Mouse (Mus musculus): Measurements from ENCODE around the gene Mindy1. TPM values are rescaled to one million over a fixed set of nuclear protein-coding genes. Genes with fewer than 3 reads are reported as not detected.

The Mindy1 gene
- polyA plus RNA-seq, 1 experiment from 2014 or later = 38.8 TPM

GRCm38 (mm10) chr3:95310968-95311882 is 30.1 kb downstream of the Mindy1 start:
- Histone ChIP-seq H3K36me3 (ENCODE audit: control insufficient read depth, insufficient read depth, low read length) (no peaks in the 10 kb centered on the region), H3K9me3 (ENCODE audit: control insufficient read depth, low read length) (no peaks in the 10 kb centered on the region), H3K4me3 (ENCODE audit: low read depth, low read length) (no peak overlapping the region), H3K4me1 (ENCODE audit: control insufficient read depth, insufficient read depth, low read length) (peaks cover 6% of the 10 kb centered on the region), H3K27ac (ENCODE audit: low read depth, low read length) (no peak overlapping the region), H3K4me2 (no peak overlapping the region), H3K27me3 (ENCODE audit: control insufficient read depth, insufficient read depth, low read length) (no peaks in the 10 kb centered on the region), H3K9ac (ENCODE audit: low read length) (no peak overlapping the region)
- ATAC-seq (ENCODE audit: low FRiP score) (no peak), DNase-seq (ENCODE audit: low spot score, missing footprints) (peak; percentile 97)
- WGBS = 63% methylated on average over 9 of the region's 9 CpGs

- Histone ChIP-seq H3K4me1 (ENCODE audit: control insufficient read depth, insufficient read depth, low read length) (peaks cover 10% of the 10 kb centered on the region), H3K9me3 (ENCODE audit: control insufficient read depth, low read length) (no peaks in the 10 kb centered on the region), H3K27me3 (ENCODE audit: control insufficient read depth, insufficient read depth, low read length) (no peaks in the 10 kb centered on the region), H3K9ac (ENCODE audit: low read length) (no peak overlapping the region), H3K4me3 (ENCODE audit: low read depth, low read length) (no peak overlapping the region), H3K27ac (ENCODE audit: low read depth, low read length) (no peak overlapping the region), H3K36me3 (ENCODE audit: control insufficient read depth, insufficient read depth, low read length) (no peaks in the 10 kb centered on the region), H3K4me2 (no peak overlapping the region)
- 81% methylated on average over 6 of the region's 6 CpGs for WGBS
- ATAC-seq (ENCODE audit: low FRiP score) = no peak
- DNase-seq (ENCODE audit: low spot score, missing footprints) = no peak
Measured at GRCm38 (mm10) chr3:95312623-95313022, 31.5 kb downstream of the Mindy1 start.

- H3K4me2 ChIP-seq = no peak overlapping the region
- no peaks in the 10 kb centered on the region for H3K9me3 ChIP-seq (ENCODE audit: control insufficient read depth, low read length)
- ATAC-seq (ENCODE audit: low FRiP score) (no peak), DNase-seq (ENCODE audit: low spot score, missing footprints) (no peak)
- H3K36me3 ChIP-seq (ENCODE audit: control insufficient read depth, insufficient read depth, low read length) = no peaks in the 10 kb centered on the region
- no peak overlapping the region for H3K4me3 ChIP-seq (ENCODE audit: low read depth, low read length)
- no peaks in the 10 kb centered on the region for H3K27me3 ChIP-seq (ENCODE audit: control insufficient read depth, insufficient read depth, low read length)
- 50% methylated on average over 7 of the region's 7 CpGs for WGBS
- H3K27ac ChIP-seq (ENCODE audit: low read depth, low read length) = no peak overlapping the region
- H3K4me1 ChIP-seq (ENCODE audit: control insufficient read depth, insufficient read depth, low read length) = peaks cover 13% of the 10 kb centered on the region
- H3K9ac ChIP-seq (ENCODE audit: low read length) = no peak overlapping the region
Measured at GRCm38 (mm10) chr3:95313476-95313875, 32.3 kb downstream of the Mindy1 start.

- Histone ChIP-seq H3K9ac (ENCODE audit: low read length) (peak overlapping the region; percentile 100), H3K4me1 (ENCODE audit: control insufficient read depth, insufficient read depth, low read length) (peaks cover 13% of the 10 kb centered on the region), H3K36me3 (ENCODE audit: control insufficient read depth, insufficient read depth, low read length) (no peaks in the 10 kb centered on the region), H3K9me3 (ENCODE audit: control insufficient read depth, low read length) (no peaks in the 10 kb centered on the region), H3K4me3 (ENCODE audit: low read depth, low read length) (no peak overlapping the region), H3K4me2 (peak overlapping the region; percentile 83; the same call in 1 of the 2 replicates), H3K27me3 (ENCODE audit: control insufficient read depth, insufficient read depth, low read length) (no peaks in the 10 kb centered on the region), H3K27ac (ENCODE audit: low read depth, low read length) (no peak overlapping the region)
- 49% methylated on average over 6 of the region's 6 CpGs for WGBS
- DNase-seq (ENCODE audit: low spot score, missing footprints) = no peak
- no peak for ATAC-seq (ENCODE audit: low FRiP score)
Measured at GRCm38 (mm10) chr3:95314075-95314474, 32.9 kb downstream of the Mindy1 start.

GRCm38 (mm10) chr3:95314486-95315093 is 33.4 kb downstream of the Mindy1 start, which contains the start of gene Cers2:
Cers2 (plus strand) TSS chr3:95314791.
- ATAC-seq (ENCODE audit: low FRiP score) (peak; percentile 74; the same call in 1 of the 2 replicates), DNase-seq (ENCODE audit: low spot score, missing footprints) (no peak)
- WGBS = 3% methylated on average over 27 of the region's 27 CpGs
- H3K4me3 ChIP-seq (ENCODE audit: low read depth, low read length) = peak within 1 kb of the TSS; percentile 91
- peak within 1 kb of the TSS; percentile 83 for H3K4me2 ChIP-seq
- peak within 1 kb of the TSS; percentile 100 for H3K9ac ChIP-seq (ENCODE audit: low read length)
- H3K9me3 ChIP-seq (ENCODE audit: control insufficient read depth, low read length) = no peaks in the 10 kb centered on the region
- H3K27me3 ChIP-seq (ENCODE audit: control insufficient read depth, insufficient read depth, low read length) = no peaks in the 10 kb centered on the region
- H3K36me3 ChIP-seq (ENCODE audit: control insufficient read depth, insufficient read depth, low read length) = no peaks in the 10 kb centered on the region
- peak within 1 kb of the TSS; percentile 90 for H3K27ac ChIP-seq (ENCODE audit: low read depth, low read length)
- peaks cover 13% of the 10 kb centered on the region for H3K4me1 ChIP-seq (ENCODE audit: control insufficient read depth, insufficient read depth, low read length)

- no peaks in the 10 kb centered on the region for H3K27me3 ChIP-seq (ENCODE audit: control insufficient read depth, insufficient read depth, low read length)
- DNase-seq (ENCODE audit: low spot score, missing footprints) (peak; percentile 99), ATAC-seq (ENCODE audit: low FRiP score) (peak; percentile 94)
- H3K4me3 ChIP-seq (ENCODE audit: low read depth, low read length) = peak overlapping the region; percentile 91
- H3K4me2 ChIP-seq = peak overlapping the region; percentile 83
- H3K36me3 ChIP-seq (ENCODE audit: control insufficient read depth, insufficient read depth, low read length) = peaks cover 1% of the 10 kb centered on the region; the same call in 1 of the 2 replicates
- peak overlapping the region; percentile 100 for H3K9ac ChIP-seq (ENCODE audit: low read length)
- H3K4me1 ChIP-seq (ENCODE audit: control insufficient read depth, insufficient read depth, low read length) = peaks cover 13% of the 10 kb centered on the region
- WGBS = under 1% methylated on average over 67 of the region's 71 CpGs
- H3K27ac ChIP-seq (ENCODE audit: low read depth, low read length) = peak overlapping the region; percentile 90
- no peaks in the 10 kb centered on the region for H3K9me3 ChIP-seq (ENCODE audit: control insufficient read depth, low read length)
Measured at GRCm38 (mm10) chr3:95315094-95315843, 34.1 kb downstream of the Mindy1 start.

- WGBS = 17% methylated on average over 9 of the region's 9 CpGs
- H3K9ac ChIP-seq (ENCODE audit: low read length) = peak overlapping the region; percentile 100
- H3K4me3 ChIP-seq (ENCODE audit: low read depth, low read length) = peak overlapping the region; percentile 91
- peaks cover 13% of the 10 kb centered on the region for H3K4me1 ChIP-seq (ENCODE audit: control insufficient read depth, insufficient read depth, low read length)
- no peak for DNase-seq (ENCODE audit: low spot score, missing footprints)
- no peaks in the 10 kb centered on the region for H3K9me3 ChIP-seq (ENCODE audit: control insufficient read depth, low read length)
- H3K27ac ChIP-seq (ENCODE audit: low read depth, low read length) = peak overlapping the region; percentile 90; the same call in 1 of the 2 replicates
- peak overlapping the region; percentile 83 for H3K4me2 ChIP-seq
- peaks cover 8% of the 10 kb centered on the region for H3K36me3 ChIP-seq (ENCODE audit: control insufficient read depth, insufficient read depth, low read length)
- ATAC-seq (ENCODE audit: low FRiP score) = no peak; the same call in 1 of the 2 replicates
- H3K27me3 ChIP-seq (ENCODE audit: control insufficient read depth, insufficient read depth, low read length) = no peaks in the 10 kb centered on the region
Measured at GRCm38 (mm10) chr3:95315844-95316550, 34.9 kb downstream of the Mindy1 start.

- no peak overlapping the region for H3K4me3 ChIP-seq (ENCODE audit: low read depth, low read length)
- peak; percentile 89 for DNase-seq (ENCODE audit: low spot score, missing footprints)
- H3K27me3 ChIP-seq (ENCODE audit: control insufficient read depth, insufficient read depth, low read length) = no peaks in the 10 kb centered on the region
- H3K9ac ChIP-seq (ENCODE audit: low read length) = no peak overlapping the region
- H3K4me2 ChIP-seq = no peak overlapping the region
- ATAC-seq (ENCODE audit: low FRiP score) = no peak
- peaks cover 21% of the 10 kb centered on the region for H3K36me3 ChIP-seq (ENCODE audit: control insufficient read depth, insufficient read depth, low read length)
- 23% methylated on average over 12 of the region's 12 CpGs for WGBS
- H3K9me3 ChIP-seq (ENCODE audit: control insufficient read depth, low read length) = no peaks in the 10 kb centered on the region
- H3K27ac ChIP-seq (ENCODE audit: low read depth, low read length) = no peak overlapping the region
- H3K4me1 ChIP-seq (ENCODE audit: control insufficient read depth, insufficient read depth, low read length) = peaks cover 13% of the 10 kb centered on the region
Measured at GRCm38 (mm10) chr3:95317414-95318080, 36.4 kb downstream of the Mindy1 start.

Measured in midbrain, embryonic 11.5 days (tissue).